Mouse (Mus musculus) heart, embryonic 11.5 days (tissue): ENCODE measurements around the gene Ctcf. TPM values are rescaled to one million over a fixed set of nuclear protein-coding genes. Genes with fewer than 3 reads are reported as not detected.
A peak's percentile ranks its signal among the peaks of the same experiment; 100 is the strongest.

Source experiments
- ATAC-seq: fragments of 200-750 bp; cut with Nextera tagmentation; replicated peaks from 2 replicates; pipeline ENCODE4 v1.8.0; 2017; ENCODE audit warnings: moderate library complexity; ENCODE audit not compliant: insufficient number of reproducible peaks, low FRiP score, low TSS enrichment
- H3K27ac ChIP-seq: fragments of 300-500 bp; sonication (generic); 2 replicates; pipeline ENCODE4 v1.5.1; 2014; ENCODE audit warnings: mild to moderate bottlenecking, low read depth, low read length
- H3K27me3 ChIP-seq: fragments of 300-500 bp; sonication (generic); 2 replicates; pipeline ENCODE4 v1.6.1; 2014; ENCODE audit warnings: mild to moderate bottlenecking, low read length, mixed read lengths; ENCODE audit not compliant: control insufficient read depth, insufficient read depth
- H3K36me3 ChIP-seq: fragments of 300-500 bp; sonication (generic); 2 replicates; pipeline ENCODE4 v1.6.1; 2014; ENCODE audit warnings: mild to moderate bottlenecking, low read length, moderate library complexity, mixed read lengths; ENCODE audit not compliant: control insufficient read depth, insufficient read depth
- H3K4me1 ChIP-seq: fragments of 300-500 bp; sonication (generic); 2 replicates; pipeline ENCODE4 v1.6.1; 2014; ENCODE audit warnings: low read length; ENCODE audit not compliant: control insufficient read depth, insufficient read depth
- H3K4me2 ChIP-seq: fragments of 300-500 bp; sonication (generic); 2 replicates; pipeline ENCODE4 v1.6.1; 2014; ENCODE audit warnings: mild to moderate bottlenecking, moderate library complexity
- H3K4me3 ChIP-seq: fragments of 300-500 bp; sonication (generic); 2 replicates; pipeline ENCODE4 v1.5.1; 2014; ENCODE audit warnings: low read depth, low read length
- H3K9ac ChIP-seq: fragments of 300-500 bp; sonication (generic); 2 replicates; pipeline ENCODE4 v1.6.1; 2014; ENCODE audit warnings: mild to moderate bottlenecking, low read depth, low read length, moderate library complexity
- H3K9me3 ChIP-seq: fragments of 300-500 bp; sonication (generic); replicated peaks from 2 replicates; pipeline ENCODE4 v1.6.1; 2016; ENCODE audit warnings: low read length; ENCODE audit not compliant: control insufficient read depth
- WGBS: fragments of 180-500 bp; shearing (Covaris S2); extraction: QIAGEN DNeasy Blood & Tissue Kit; methylation state at CpG from one replicate; pipeline ENCODE4 v1.1.7; 2014; ENCODE audit not compliant: insufficient replicate concordance; 5-methylcytosine and 5-hydroxymethylcytosine counted together
- polyA plus RNA-seq: library from polyadenylated mRNA; unstranded; fragments of >200 nt; fragmentation: Nextera tagmentation; extraction: Ambion mirVana; gene quantifications from 2 replicates; pipeline ENCODE4 v1.2.1, GENCODE M21; 2014

The Ctcf gene
- polyA plus RNA-seq, 1 experiment from 2014 or later: 66.3 TPM

DNA sequence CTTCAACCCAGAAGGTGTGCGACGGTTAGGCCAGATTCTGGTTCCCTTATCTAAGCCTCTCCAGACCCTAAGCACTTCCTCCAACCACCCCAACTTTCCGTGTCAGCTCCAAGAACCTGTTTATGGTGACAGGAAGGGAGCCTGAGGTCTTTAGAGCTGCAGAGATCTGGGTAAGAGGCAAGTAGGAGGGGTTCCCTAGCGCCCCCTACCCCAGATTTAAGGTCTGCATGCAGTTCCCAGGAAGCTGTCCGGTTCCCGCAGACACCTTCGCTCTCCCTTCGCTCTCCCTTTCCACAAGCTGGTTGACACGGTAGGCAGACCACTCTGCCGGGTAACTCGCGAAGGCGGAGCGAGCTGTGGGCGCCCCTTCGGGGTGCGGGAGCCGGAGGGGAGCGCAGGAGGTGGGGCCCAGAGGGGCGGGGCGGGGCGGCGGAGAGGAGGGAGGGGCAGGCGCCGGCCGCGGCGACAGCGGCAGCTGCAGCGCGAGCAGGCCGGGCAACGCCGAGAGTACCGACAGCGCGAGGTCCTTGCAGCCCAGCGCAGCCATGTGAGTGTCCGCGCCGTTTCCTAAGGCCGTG is 31.5 kb upstream of the Ctcf start, which contains the start of gene Ripor1:
Ripor1 (plus strand) TSS at position 452 of the 578 bp plus-strand sequence.
- Histone ChIP-seq H3K36me3 (no peaks in the 10 kb centered on the region), H3K27ac (peak within 1 kb of the TSS; percentile 94), H3K4me3 (peak within 1 kb of the TSS; percentile 67), H3K9ac (peak within 1 kb of the TSS; percentile 84), H3K4me2 (peak within 1 kb of the TSS; percentile 81), H3K9me3 (no peaks in the 10 kb centered on the region), H3K4me1 (peaks cover 22% of the 10 kb centered on the region), H3K27me3 (no peaks in the 10 kb centered on the region)
- ATAC-seq: peak; percentile 75
- under 1% methylated on average over 32 of the region's 42 CpGs for WGBS

DNA sequence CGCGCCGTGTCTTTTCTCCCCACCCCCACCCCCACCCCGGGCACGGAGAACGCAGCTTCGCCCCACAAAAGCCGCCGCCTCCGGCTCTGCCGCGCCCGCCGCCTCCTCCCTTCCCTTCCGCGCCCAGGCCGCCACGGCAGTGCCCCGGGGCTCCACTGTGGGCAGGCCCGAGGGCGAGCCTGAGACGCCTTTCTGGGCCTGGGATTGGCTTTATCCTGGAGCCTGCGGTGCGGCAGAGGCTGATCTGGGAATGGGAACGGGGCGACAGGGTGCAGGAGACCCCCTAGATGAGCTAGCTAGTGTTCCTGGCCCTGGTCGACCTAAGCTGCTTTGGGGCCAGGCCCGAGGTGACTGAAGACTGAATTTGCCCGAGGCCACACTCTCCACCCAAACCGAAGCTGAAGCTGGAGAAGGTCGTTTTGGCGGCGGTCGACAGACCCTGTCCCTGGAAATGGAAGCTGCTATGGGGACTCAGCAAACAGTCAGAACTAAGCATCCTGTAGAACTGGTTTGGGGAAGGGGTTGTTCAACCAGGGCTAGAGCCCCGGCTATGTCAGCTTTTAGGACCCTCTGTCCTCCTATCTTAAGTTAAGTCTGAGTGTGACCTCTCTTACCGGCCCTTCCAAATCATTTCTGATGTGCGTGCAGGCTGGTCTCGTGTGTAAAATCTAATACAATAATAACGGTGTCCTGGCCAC is 30.7 kb upstream of the Ctcf start:
- WGBS: under 1% methylated on average over 32 of the region's 39 CpGs
- Histone ChIP-seq H3K9ac (peak overlapping the region; percentile 84), H3K4me2 (peak overlapping the region; percentile 81), H3K27me3 (no peaks in the 10 kb centered on the region), H3K9me3 (no peaks in the 10 kb centered on the region), H3K27ac (peak overlapping the region; percentile 94), H3K36me3 (no peaks in the 10 kb centered on the region), H3K4me1 (peaks cover 22% of the 10 kb centered on the region), H3K4me3 (peak overlapping the region; percentile 67)
- no peak; the same call in none of the 2 replicates for ATAC-seq

DNA sequence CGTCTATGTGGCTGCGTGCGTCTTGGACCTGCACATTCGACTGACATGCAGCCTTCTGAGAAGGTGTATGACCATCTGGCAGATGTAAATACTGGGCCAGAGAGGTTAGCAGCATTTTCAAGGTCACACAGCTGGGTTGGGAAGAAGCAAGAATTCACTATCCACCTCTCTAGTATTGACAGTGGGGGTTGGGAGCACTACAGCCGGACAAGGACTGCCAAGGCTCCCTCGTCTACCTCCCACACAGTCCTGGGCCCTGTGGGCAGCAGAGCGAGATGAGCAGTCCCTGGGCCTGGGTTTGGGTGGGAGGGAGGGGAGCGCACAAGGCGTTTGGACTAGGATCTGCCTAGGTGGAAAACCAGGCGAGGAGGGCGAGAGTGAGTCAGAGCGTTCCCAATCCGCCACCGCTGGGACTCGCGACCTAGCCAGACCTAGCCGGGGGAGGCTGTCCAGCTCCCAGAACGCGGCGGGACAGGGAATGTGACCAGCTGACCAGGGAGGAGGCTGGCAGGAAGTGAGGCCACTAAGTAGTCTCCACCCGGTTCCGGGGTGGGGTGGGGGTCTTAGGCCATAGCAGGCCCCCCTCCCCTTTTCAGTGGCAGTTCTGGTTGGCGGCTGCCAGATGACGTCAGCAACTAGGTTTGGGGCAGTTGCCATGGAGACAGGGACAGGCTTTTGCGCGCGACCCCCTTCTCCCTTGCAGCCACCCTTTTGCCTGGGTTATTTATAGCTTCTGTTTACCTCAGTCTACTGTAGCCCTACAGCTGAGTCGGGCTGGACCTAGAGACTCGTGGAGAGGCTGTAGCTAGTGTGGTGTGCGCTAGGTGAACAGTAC is 30.0 kb upstream of the Ctcf start:
- no peaks in the 10 kb centered on the region for H3K36me3 ChIP-seq
- peaks cover 22% of the 10 kb centered on the region for H3K4me1 ChIP-seq
- ATAC-seq: peak; percentile 69
- no peaks in the 10 kb centered on the region for H3K27me3 ChIP-seq
- H3K27ac ChIP-seq: peak overlapping the region; percentile 94
- peak overlapping the region; percentile 84 for H3K9ac ChIP-seq
- H3K4me3 ChIP-seq: peak overlapping the region; percentile 67
- WGBS: 2% methylated on average over 28 of the region's 30 CpGs
- no peaks in the 10 kb centered on the region for H3K9me3 ChIP-seq
- H3K4me2 ChIP-seq: peak overlapping the region; percentile 81

DNA sequence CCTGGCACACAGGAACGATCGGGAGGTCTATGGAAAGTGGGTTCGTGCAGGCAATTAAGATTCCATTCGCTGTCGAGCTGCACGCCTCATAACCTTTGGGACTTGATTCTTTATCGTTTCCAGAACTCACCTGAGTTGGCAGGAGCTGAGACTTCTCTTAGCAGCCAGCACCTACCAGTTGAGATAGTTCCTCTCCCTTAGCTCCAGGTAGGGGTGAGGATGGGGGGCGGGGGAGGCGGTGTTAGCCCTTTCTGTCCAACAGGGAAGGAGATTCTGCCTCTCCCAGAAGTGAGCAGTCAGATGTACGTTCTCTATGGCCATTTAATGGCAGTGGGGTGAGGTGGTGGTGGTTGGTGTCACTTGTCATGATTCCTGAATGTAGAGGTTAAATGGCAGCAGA is 29.3 kb upstream of the Ctcf start:
- ATAC-seq: no peak
- H3K9me3 ChIP-seq: no peaks in the 10 kb centered on the region
- no peaks in the 10 kb centered on the region for H3K27me3 ChIP-seq
- peaks cover 22% of the 10 kb centered on the region for H3K4me1 ChIP-seq
- WGBS: 6% methylated on average over 10 of the region's 10 CpGs
- peak overlapping the region; percentile 84 for H3K9ac ChIP-seq
- H3K4me3 ChIP-seq: peak overlapping the region; percentile 67
- peak overlapping the region; percentile 81 for H3K4me2 ChIP-seq
- no peaks in the 10 kb centered on the region for H3K36me3 ChIP-seq
- H3K27ac ChIP-seq: peak overlapping the region; percentile 94

DNA sequence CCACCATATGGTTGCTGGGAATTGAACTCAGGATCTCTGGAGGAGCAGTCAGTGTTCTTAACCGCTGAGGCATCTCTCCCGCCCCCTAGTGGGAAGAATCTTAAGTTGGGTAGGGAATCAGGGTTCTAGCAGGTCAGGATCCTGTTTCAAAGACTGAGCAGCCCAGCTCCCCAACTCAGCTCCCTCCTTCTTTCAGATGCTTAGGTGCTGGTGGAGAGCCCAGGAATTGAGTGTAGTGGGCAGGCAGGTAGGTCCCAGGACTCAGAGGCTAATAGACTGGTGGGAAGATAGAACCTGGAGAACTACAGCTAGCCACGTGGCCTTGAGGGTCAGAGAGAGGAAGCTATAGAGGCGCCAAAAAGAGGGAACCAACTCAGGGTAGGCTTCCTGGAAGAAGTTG is 28.7 kb upstream of the Ctcf start:
- Histone ChIP-seq H3K4me3 (no peak overlapping the region), H3K9ac (no peak overlapping the region; the same call in 1 of the 2 replicates), H3K4me2 (peak overlapping the region; percentile 81), H3K9me3 (no peaks in the 10 kb centered on the region), H3K27me3 (no peaks in the 10 kb centered on the region), H3K36me3 (no peaks in the 10 kb centered on the region), H3K4me1 (peaks cover 22% of the 10 kb centered on the region), H3K27ac (no peak overlapping the region)
- 36% methylated on average over 4 of the region's 4 CpGs for WGBS
- no peak for ATAC-seq

DNA sequence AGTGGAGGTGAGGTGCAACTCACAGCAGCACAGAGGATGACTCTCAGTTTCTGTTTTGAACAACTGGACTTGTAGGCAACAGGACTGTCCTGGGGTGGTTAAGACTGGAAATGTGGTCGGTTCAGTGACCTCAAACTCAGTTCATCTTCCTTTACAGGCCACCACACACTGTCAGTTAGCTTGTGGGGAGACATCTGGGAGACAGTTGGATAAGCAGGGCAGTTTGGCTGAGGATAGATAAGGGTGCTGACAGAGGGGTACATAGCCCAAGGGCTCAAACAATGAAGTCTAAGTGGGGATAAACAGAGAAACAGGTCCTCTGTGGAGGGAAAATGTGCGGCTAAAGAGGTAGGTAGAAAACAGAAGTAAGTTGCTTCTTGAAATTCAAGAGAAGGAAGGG is 27.0 kb upstream of the Ctcf start:
- ATAC-seq: no peak
- H3K9ac ChIP-seq: no peak overlapping the region
- no peaks in the 10 kb centered on the region for H3K9me3 ChIP-seq
- 52% methylated on average over 2 of the region's 2 CpGs for WGBS
- H3K27me3 ChIP-seq: no peaks in the 10 kb centered on the region
- H3K4me2 ChIP-seq: no peak overlapping the region
- H3K36me3 ChIP-seq: no peaks in the 10 kb centered on the region
- no peak overlapping the region for H3K27ac ChIP-seq
- no peak overlapping the region for H3K4me3 ChIP-seq
- peaks cover 27% of the 10 kb centered on the region for H3K4me1 ChIP-seq

DNA sequence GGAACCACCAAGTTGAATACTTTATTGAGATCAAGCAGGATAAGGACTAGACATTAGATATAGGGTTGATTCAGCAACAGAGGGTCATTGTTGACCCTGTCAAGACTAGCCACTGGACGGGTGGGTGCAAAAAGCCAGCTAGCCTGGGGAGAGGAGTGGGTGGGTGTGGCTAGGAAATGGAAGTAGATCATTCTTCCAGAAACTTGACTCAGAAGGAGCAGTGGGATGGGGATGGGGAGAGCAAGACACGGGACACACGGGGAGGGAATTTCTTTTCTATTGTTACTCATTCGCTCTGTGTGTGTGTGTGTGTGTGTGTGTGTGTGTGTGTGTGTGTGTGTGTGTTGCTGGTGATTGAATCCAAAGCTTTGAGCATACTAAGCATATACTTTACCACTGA is 26.6 kb upstream of the Ctcf start:
- H3K4me2 ChIP-seq: no peak overlapping the region
- H3K27ac ChIP-seq: no peak overlapping the region
- no peaks in the 10 kb centered on the region for H3K36me3 ChIP-seq
- H3K27me3 ChIP-seq: peaks cover 3% of the 10 kb centered on the region; the same call in 1 of the 2 replicates
- no peak overlapping the region for H3K9ac ChIP-seq
- no peak for ATAC-seq
- 64% methylated on average over 4 of the region's 4 CpGs for WGBS
- no peak overlapping the region for H3K4me3 ChIP-seq
- H3K4me1 ChIP-seq: peaks cover 24% of the 10 kb centered on the region
- no peaks in the 10 kb centered on the region for H3K9me3 ChIP-seq

DNA sequence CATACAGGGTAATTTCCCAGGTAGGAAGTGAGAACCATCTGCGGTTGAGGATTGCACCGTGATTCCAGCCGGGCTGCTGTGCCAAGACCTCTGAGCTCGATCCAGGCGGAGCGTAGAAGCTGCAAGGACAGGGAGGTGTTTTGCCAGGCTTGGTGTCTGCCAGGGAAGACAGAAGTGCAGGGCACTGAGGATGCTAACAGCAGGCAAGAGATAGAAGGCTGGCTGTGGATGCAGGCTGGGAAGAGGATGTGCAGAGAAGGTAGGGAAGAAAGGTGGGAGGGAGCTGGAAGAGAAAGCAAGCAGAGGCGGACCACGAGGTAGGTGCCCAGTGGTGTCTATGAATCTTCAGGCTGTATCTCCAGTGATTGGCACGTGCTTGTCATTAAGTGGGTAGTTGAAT is 24.5 kb upstream of the Ctcf start:
- ATAC-seq: no peak
- H3K4me3 ChIP-seq: no peak overlapping the region
- H3K27me3 ChIP-seq: peaks cover 3% of the 10 kb centered on the region; the same call in 1 of the 2 replicates
- no peak overlapping the region for H3K27ac ChIP-seq
- peaks cover 19% of the 10 kb centered on the region for H3K4me1 ChIP-seq
- no peaks in the 10 kb centered on the region for H3K9me3 ChIP-seq
- no peak overlapping the region for H3K4me2 ChIP-seq
- no peaks in the 10 kb centered on the region; the same call in 1 of the 2 replicates for H3K36me3 ChIP-seq
- no peak overlapping the region for H3K9ac ChIP-seq
- WGBS: 84% methylated on average over 9 of the region's 9 CpGs
